Mouse (Mus musculus): ENCODE results near the gene Pip5kl1. TPM values are rescaled to one million over a fixed set of nuclear protein-coding genes. Genes with fewer than 3 reads are reported as not detected.

Pip5kl1 gene
- polyA plus RNA-seq, 1 experiment from 2014 or later = 1.1 TPM

- 0 out of 2 replicates have a peak, but pooled peaks cover 3% of the 10 kb centered on the region for H3K27me3 ChIP-seq (replicated peaks; ENCODE audit: control insufficient read depth, insufficient read depth, low read length)
- peak overlapping the region; percentile 57 for H3K4me3 ChIP-seq (ENCODE audit: low read depth, low read length)
- peak overlapping the region; percentile 72 for H3K27ac ChIP-seq (replicated peaks; ENCODE audit: low read depth, low read length)
- peaks cover 21% of the 10 kb centered on the region for H3K4me1 ChIP-seq (ENCODE audit: control insufficient read depth, insufficient read depth, low read length)
- H3K9ac ChIP-seq (ENCODE audit: low read depth, low read length) = peak overlapping the region; percentile 73
- peak; percentile 84 for DNase-seq (ENCODE audit: low spot score)
- H3K9me3 ChIP-seq (ENCODE audit: control insufficient read depth, low read length) = no peaks in the 10 kb centered on the region
- peaks cover 5% of the 10 kb centered on the region; the same call in 1 of the 2 replicates for H3K36me3 ChIP-seq (ENCODE audit: control insufficient read depth, insufficient read depth, low read length)
- peak; percentile 17; the same call in 1 of the 2 replicates for ATAC-seq (ENCODE audit: low read depth)
- H3K4me2 ChIP-seq (ENCODE audit: low read depth, low read length) = peak overlapping the region; percentile 86
- WGBS = 7% methylated on average over 13 of the region's 34 CpGs
Observed at GRCm38 (mm10) chr2:32607262-32607947, 32.8 kb downstream of the Pip5kl1 start.

GRCm38 (mm10) chr2:32608141-32608777, 33.7 kb downstream of the Pip5kl1 start:
- Histone ChIP-seq H3K4me2 (ENCODE audit: low read depth, low read length) (peak overlapping the region; percentile 86), H3K4me1 (ENCODE audit: control insufficient read depth, insufficient read depth, low read length) (peaks cover 21% of the 10 kb centered on the region), H3K36me3 (ENCODE audit: control insufficient read depth, insufficient read depth, low read length) (peaks cover 12% of the 10 kb centered on the region), H3K9me3 (ENCODE audit: control insufficient read depth, low read length) (no peaks in the 10 kb centered on the region), H3K27me3 (replicated peaks; ENCODE audit: control insufficient read depth, insufficient read depth, low read length) (0 out of 2 replicates have a peak, but pooled peaks cover 3% of the 10 kb centered on the region), H3K9ac (ENCODE audit: low read depth, low read length) (peak overlapping the region; percentile 73), H3K4me3 (ENCODE audit: low read depth, low read length) (peak overlapping the region; percentile 57), H3K27ac (replicated peaks; ENCODE audit: low read depth, low read length) (peak overlapping the region; percentile 72)
- peak; percentile 87 for DNase-seq (ENCODE audit: low spot score)
- 5% methylated on average over 25 of the region's 25 CpGs for WGBS
- peak; percentile 58 for ATAC-seq (ENCODE audit: low read depth)

- ATAC-seq (ENCODE audit: low read depth) = peak; percentile 6; the same call in 1 of the 2 replicates
- WGBS = 52% methylated on average over 18 of the region's 18 CpGs
- Histone ChIP-seq H3K27ac (replicated peaks; ENCODE audit: low read depth, low read length) (peak overlapping the region; percentile 72), H3K9ac (ENCODE audit: low read depth, low read length) (peak overlapping the region; percentile 53; the same call in 1 of the 2 replicates), H3K9me3 (ENCODE audit: control insufficient read depth, low read length) (no peaks in the 10 kb centered on the region), H3K36me3 (ENCODE audit: control insufficient read depth, insufficient read depth, low read length) (peaks cover 12% of the 10 kb centered on the region), H3K4me2 (ENCODE audit: low read depth, low read length) (peak overlapping the region; percentile 86), H3K27me3 (replicated peaks; ENCODE audit: control insufficient read depth, insufficient read depth, low read length) (0 out of 2 replicates have a peak, but pooled peaks cover 3% of the 10 kb centered on the region), H3K4me1 (ENCODE audit: control insufficient read depth, insufficient read depth, low read length) (peaks cover 21% of the 10 kb centered on the region), H3K4me3 (ENCODE audit: low read depth, low read length) (peak overlapping the region; percentile 57)
- DNase-seq (ENCODE audit: low spot score) = no peak
Observed at GRCm38 (mm10) chr2:32608778-32609435, 34.3 kb downstream of the Pip5kl1 start.

GRCm38 (mm10) chr2:32610610-32611229, 36.1 kb downstream of the Pip5kl1 start:
- 0 out of 2 replicates have a peak, but pooled peaks cover 3% of the 10 kb centered on the region for H3K27me3 ChIP-seq (replicated peaks; ENCODE audit: control insufficient read depth, insufficient read depth, low read length)
- H3K27ac ChIP-seq (replicated peaks; ENCODE audit: low read depth, low read length) = no peak overlapping the region
- ATAC-seq (ENCODE audit: low read depth) (no peak), DNase-seq (ENCODE audit: low spot score) (peak; percentile 70)
- peak overlapping the region; percentile 32 for H3K4me3 ChIP-seq (ENCODE audit: low read depth, low read length)
- H3K9me3 ChIP-seq (ENCODE audit: control insufficient read depth, low read length) = no peaks in the 10 kb centered on the region
- 17% methylated on average over 23 of the region's 23 CpGs for WGBS
- peaks cover 24% of the 10 kb centered on the region for H3K36me3 ChIP-seq (ENCODE audit: control insufficient read depth, insufficient read depth, low read length)
- peaks cover 21% of the 10 kb centered on the region for H3K4me1 ChIP-seq (ENCODE audit: control insufficient read depth, insufficient read depth, low read length)
- peak overlapping the region; percentile 46 for H3K4me2 ChIP-seq (ENCODE audit: low read depth, low read length)
- H3K9ac ChIP-seq (ENCODE audit: low read depth, low read length) = no peak overlapping the region

- Histone ChIP-seq H3K4me2 (ENCODE audit: low read depth, low read length) (no peak overlapping the region), H3K27me3 (replicated peaks; ENCODE audit: control insufficient read depth, insufficient read depth, low read length) (0 out of 2 replicates have a peak, but pooled peaks cover 3% of the 10 kb centered on the region), H3K9me3 (ENCODE audit: control insufficient read depth, low read length) (no peaks in the 10 kb centered on the region), H3K4me3 (ENCODE audit: low read depth, low read length) (no peak overlapping the region), H3K9ac (ENCODE audit: low read depth, low read length) (no peak overlapping the region), H3K36me3 (ENCODE audit: control insufficient read depth, insufficient read depth, low read length) (peaks cover 40% of the 10 kb centered on the region), H3K4me1 (ENCODE audit: control insufficient read depth, insufficient read depth, low read length) (peaks cover 21% of the 10 kb centered on the region), H3K27ac (replicated peaks; ENCODE audit: low read depth, low read length) (no peak overlapping the region)
- ATAC-seq (ENCODE audit: low read depth) (no peak), DNase-seq (ENCODE audit: low spot score) (no peak)
- WGBS = 71% methylated on average over 26 of the region's 26 CpGs
Observed at GRCm38 (mm10) chr2:32612274-32612673, 37.7 kb downstream of the Pip5kl1 start.

GRCm38 (mm10) chr2:32617109-32617508, 42.5 kb downstream of the Pip5kl1 start:
- Histone ChIP-seq H3K4me1 (ENCODE audit: control insufficient read depth, insufficient read depth, low read length) (peaks cover 19% of the 10 kb centered on the region), H3K4me3 (ENCODE audit: low read depth, low read length) (no peak overlapping the region), H3K27ac (replicated peaks; ENCODE audit: low read depth, low read length) (no peak overlapping the region), H3K27me3 (replicated peaks; ENCODE audit: control insufficient read depth, insufficient read depth, low read length) (no peaks in the 10 kb centered on the region), H3K9me3 (ENCODE audit: control insufficient read depth, low read length) (no peaks in the 10 kb centered on the region), H3K36me3 (ENCODE audit: control insufficient read depth, insufficient read depth, low read length) (peaks cover 57% of the 10 kb centered on the region), H3K4me2 (ENCODE audit: low read depth, low read length) (no peak overlapping the region), H3K9ac (ENCODE audit: low read depth, low read length) (no peak overlapping the region)
- 97% methylated on average over 1 of the region's 1 CpGs for WGBS
- no peak for ATAC-seq (ENCODE audit: low read depth)
- DNase-seq (ENCODE audit: low spot score) = no peak

GRCm38 (mm10) chr2:32617601-32618000, 43.0 kb downstream of the Pip5kl1 start:
- Histone ChIP-seq H3K4me2 (ENCODE audit: low read depth, low read length) (no peak overlapping the region), H3K9me3 (ENCODE audit: control insufficient read depth, low read length) (no peaks in the 10 kb centered on the region), H3K4me1 (ENCODE audit: control insufficient read depth, insufficient read depth, low read length) (peaks cover 19% of the 10 kb centered on the region), H3K4me3 (ENCODE audit: low read depth, low read length) (no peak overlapping the region), H3K27me3 (replicated peaks; ENCODE audit: control insufficient read depth, insufficient read depth, low read length) (no peaks in the 10 kb centered on the region), H3K36me3 (ENCODE audit: control insufficient read depth, insufficient read depth, low read length) (peaks cover 52% of the 10 kb centered on the region), H3K27ac (replicated peaks; ENCODE audit: low read depth, low read length) (no peak overlapping the region), H3K9ac (ENCODE audit: low read depth, low read length) (no peak overlapping the region)
- no peak for ATAC-seq (ENCODE audit: low read depth)
- DNase-seq (ENCODE audit: low spot score) = no peak
- WGBS = 90% methylated on average over 4 of the region's 4 CpGs

GRCm38 (mm10) chr2:32618051-32618450, 43.5 kb downstream of the Pip5kl1 start:
- Histone ChIP-seq H3K4me1 (ENCODE audit: control insufficient read depth, insufficient read depth, low read length) (peaks cover 19% of the 10 kb centered on the region), H3K27ac (replicated peaks; ENCODE audit: low read depth, low read length) (no peak overlapping the region), H3K27me3 (replicated peaks; ENCODE audit: control insufficient read depth, insufficient read depth, low read length) (no peaks in the 10 kb centered on the region), H3K36me3 (ENCODE audit: control insufficient read depth, insufficient read depth, low read length) (peaks cover 48% of the 10 kb centered on the region), H3K9me3 (ENCODE audit: control insufficient read depth, low read length) (no peaks in the 10 kb centered on the region), H3K9ac (ENCODE audit: low read depth, low read length) (0 out of 2 replicates have a peak overlapping the region, but pooled peaks have one; percentile 14), H3K4me2 (ENCODE audit: low read depth, low read length) (no peak overlapping the region), H3K4me3 (ENCODE audit: low read depth, low read length) (no peak overlapping the region)
- DNase-seq (ENCODE audit: low spot score) (peak; percentile 69), ATAC-seq (ENCODE audit: low read depth) (peak; percentile 13; the same call in 1 of the 2 replicates)
- 62% methylated on average over 9 of the region's 9 CpGs for WGBS

Measured in embryonic facial prominence, embryonic 14.5 days (tissue).